Mouse (Mus musculus) neural tube, embryonic 13.5 days (tissue): ENCODE measurements around the gene Gm49425. TPM values are rescaled to one million over a fixed set of nuclear protein-coding genes. Genes with fewer than 3 reads are reported as not detected.
A peak's percentile ranks its signal among the peaks of the same experiment; 100 is the strongest.

Source experiments
- ATAC-seq: fragments of 200-750 bp; cut with Nextera tagmentation; 2 replicates; pipeline ENCODE4 v1.8.0; 2017; ENCODE audit warnings: low read depth, mild to moderate bottlenecking, moderate TSS enrichment, moderate library complexity
- H3K27ac ChIP-seq: fragments of 300-500 bp; sonication (generic); replicated peaks from 2 replicates; pipeline ENCODE4 v1.5.1; 2015; ENCODE audit warnings: moderate library complexity, mild to moderate bottlenecking, inconsistent platforms
- H3K27me3 ChIP-seq: fragments of 300-500 bp; sonication (generic); 2 replicates; pipeline ENCODE4 v1.6.1; 2015; ENCODE audit warnings: mild to moderate bottlenecking, inconsistent platforms
- H3K36me3 ChIP-seq: fragments of 300-500 bp; sonication (generic); 2 replicates; pipeline ENCODE4 v1.6.1; 2015; ENCODE audit warnings: mild to moderate bottlenecking, inconsistent platforms
- H3K4me1 ChIP-seq: fragments of 300-500 bp; sonication (generic); replicated peaks from 2 replicates; pipeline ENCODE4 v1.6.1; 2015; ENCODE audit warnings: inconsistent platforms
- H3K4me2 ChIP-seq: fragments of 300-500 bp; sonication (generic); 2 replicates; pipeline ENCODE4 v1.6.1; 2015; ENCODE audit warnings: inconsistent platforms, mild to moderate bottlenecking, moderate library complexity
- H3K4me3 ChIP-seq: fragments of 300-500 bp; sonication (generic); 2 replicates; pipeline ENCODE4 v1.5.1; 2015; ENCODE audit warnings: mild to moderate bottlenecking, inconsistent platforms
- H3K9ac ChIP-seq: fragments of 300-500 bp; sonication (generic); 2 replicates; pipeline ENCODE4 v1.6.1; 2015; ENCODE audit warnings: moderate library complexity, mild to moderate bottlenecking, inconsistent platforms
- H3K9me3 ChIP-seq: fragments of 300-500 bp; sonication (generic); 2 replicates; pipeline ENCODE4 v1.6.1; 2016; ENCODE audit warnings: inconsistent platforms
- WGBS: fragments of 180-500 bp; shearing (Covaris S2); methylation state at CpG from one replicate; pipeline ENCODE4 v1.1.7; 2015; 5-methylcytosine and 5-hydroxymethylcytosine counted together
- microRNA-seq: library from miRNA; unstranded; fragments of <30 nt; microRNA quantifications from one replicate; pipeline ENCODE4, GENCODE M21; 2016
- polyA plus RNA-seq: library from polyadenylated mRNA; unstranded; fragments of >200 nt; fragmentation: Nextera tagmentation; extraction: Ambion mirVana; gene quantifications from 2 replicates; pipeline ENCODE4 v1.2.1, GENCODE M21; 2015

Gm49425 gene
- polyA plus RNA-seq, 1 experiment from 2014 or later, result not detected

- H3K36me3 ChIP-seq, result no peaks in the 10 kb centered on the region
- H3K9me3 ChIP-seq, result no peaks in the 10 kb centered on the region
- H3K4me3 ChIP-seq, result no peak overlapping the region
- WGBS, result 100% methylated on average over 1 of the region's 1 CpGs
- no peak overlapping the region for H3K27ac ChIP-seq
- 0 out of 2 replicates have a peak, but pooled peaks cover under 1% of the 10 kb centered on the region for H3K27me3 ChIP-seq
- H3K4me2 ChIP-seq, result no peak overlapping the region
- no peak for ATAC-seq
- H3K4me1 ChIP-seq, result peaks cover 12% of the 10 kb centered on the region
- H3K9ac ChIP-seq, result no peak overlapping the region
These were observed 33.4 kb downstream of the Gm49425 start for GRCm38 (mm10) chr15:101483646-101484045.

- H3K9me3 ChIP-seq, result no peaks in the 10 kb centered on the region
- H3K4me1 ChIP-seq, result peaks cover 12% of the 10 kb centered on the region
- H3K9ac ChIP-seq, result no peak overlapping the region
- 39% methylated on average over 4 of the region's 4 CpGs for WGBS
- H3K4me2 ChIP-seq, result no peak overlapping the region
- H3K36me3 ChIP-seq, result no peaks in the 10 kb centered on the region
- no peak overlapping the region for H3K4me3 ChIP-seq
- no peak overlapping the region for H3K27ac ChIP-seq
- 0 out of 2 replicates have a peak, but pooled peaks cover 4% of the 10 kb centered on the region for H3K27me3 ChIP-seq
- ATAC-seq, result no peak
These were observed 35.0 kb downstream of the Gm49425 start for GRCm38 (mm10) chr15:101482056-101482455.

- Histone ChIP-seq H3K9ac (peak overlapping the region; percentile 68), H3K27me3 (0 out of 2 replicates have a peak, but pooled peaks cover 4% of the 10 kb centered on the region), H3K4me3 (peak overlapping the region; percentile 34), H3K9me3 (no peaks in the 10 kb centered on the region), H3K27ac (no peak overlapping the region), H3K4me1 (peaks cover 12% of the 10 kb centered on the region), H3K36me3 (no peaks in the 10 kb centered on the region), H3K4me2 (peak overlapping the region; percentile 67)
- peak; percentile 67; the same call in 1 of the 2 replicates for ATAC-seq
- 33% methylated on average over 11 of the region's 11 CpGs for WGBS
These were observed 37.4 kb downstream of the Gm49425 start for GRCm38 (mm10) chr15:101479666-101480060.

GRCm38 (mm10) chr15:101479007-101479665 is 37.9 kb downstream of the Gm49425 start:
- Histone ChIP-seq H3K9me3 (no peaks in the 10 kb centered on the region), H3K9ac (peak overlapping the region; percentile 68), H3K36me3 (no peaks in the 10 kb centered on the region), H3K4me1 (peaks cover 12% of the 10 kb centered on the region), H3K27me3 (0 out of 2 replicates have a peak, but pooled peaks cover 4% of the 10 kb centered on the region), H3K27ac (no peak overlapping the region), H3K4me3 (peak overlapping the region; percentile 34), H3K4me2 (peak overlapping the region; percentile 67)
- WGBS, result 11% methylated on average over 31 of the region's 31 CpGs
- peak; percentile 65 for ATAC-seq

- WGBS, result 28% methylated on average over 10 of the region's 10 CpGs
- Histone ChIP-seq H3K4me2 (no peak within 1 kb of the TSS), H3K4me3 (no peak within 1 kb of the TSS), H3K9ac (no peak within 1 kb of the TSS), H3K9me3 (no peaks in the 10 kb centered on the region), H3K27me3 (no peaks in the 10 kb centered on the region), H3K4me1 (no peaks in the 10 kb centered on the region), H3K36me3 (no peaks in the 10 kb centered on the region), H3K27ac (no peak within 1 kb of the TSS)
- ATAC-seq, result no peak
These were observed 44.0 kb downstream of the Gm49425 start, which contains the start of gene Krt86 for GRCm38 (mm10) chr15:101472952-101473528. TSS of gene Krt86 (plus strand) at chr15:101473478.

- Histone ChIP-seq H3K27ac (no peak overlapping the region), H3K4me2 (no peak overlapping the region), H3K9ac (no peak overlapping the region), H3K36me3 (no peaks in the 10 kb centered on the region), H3K27me3 (no peaks in the 10 kb centered on the region), H3K4me3 (no peak overlapping the region), H3K9me3 (no peaks in the 10 kb centered on the region), H3K4me1 (no peaks in the 10 kb centered on the region)
- ATAC-seq, result no peak
- 84% methylated on average over 4 of the region's 4 CpGs for WGBS
These were observed 48.0 kb downstream of the Gm49425 start for GRCm38 (mm10) chr15:101469093-101469492.

Small RNA genes within 50 kb of the gene (microRNA-seq; reads per million reads assigned to microRNA genes)
- gene Gm44393, result not detected

Other genes with a start within 250 kb of the Gm49425 start
- 77.9 and 84.7 TPM in 2 replicates for gene Atg101, start 233.0 kb downstream of the Gm49425 start, polyA plus RNA-seq
- 0.43 and 0.60 TPM in 2 replicates for gene 6030408B16Rik, start 224.0 kb downstream of the Gm49425 start, polyA plus RNA-seq
- gene Krt80, start 147.1 kb downstream of the Gm49425 start, polyA plus RNA-seq, result 0.08 and 0.11 TPM in 2 replicates
- 0.39 and 0.94 TPM in 2 replicates for gene Krt7, start 106.2 kb downstream of the Gm49425 start, polyA plus RNA-seq
- 0.31 and 0.33 TPM in 2 replicates for gene Krt87, start 78.5 kb downstream of the Gm49425 start, polyA plus RNA-seq
- gene Krt88, start 69.5 kb downstream of the Gm49425 start, polyA plus RNA-seq, result not detected in 2 replicates
- not detected in 2 replicates for gene Krt81, start 53.5 kb downstream of the Gm49425 start, polyA plus RNA-seq
- gene Krt86, start 43.8 kb downstream of the Gm49425 start, polyA plus RNA-seq, result 0.14 and 0.15 TPM in 2 replicates
- not detected in 2 replicates for gene Krt83, start 25.7 kb downstream of the Gm49425 start, polyA plus RNA-seq
- not detected in 2 replicates for gene Krt84, start 15.6 kb upstream of the Gm49425 start, polyA plus RNA-seq
- gene Krt82, start 33.4 kb upstream of the Gm49425 start, polyA plus RNA-seq, result not detected in 2 replicates
- gene Krt90, start 45.7 kb upstream of the Gm49425 start, polyA plus RNA-seq, result 0.17 TPM in 1 of 2 replicates, not detected in the other
- 0.07 and 0.08 TPM in 2 replicates for gene Krt75, start 56.6 kb upstream of the Gm49425 start, polyA plus RNA-seq
- not detected in 2 replicates for gene Gm5414, start 110.9 kb upstream of the Gm49425 start, polyA plus RNA-seq
- gene Gm5478, start 130.1 kb upstream of the Gm49425 start, polyA plus RNA-seq, result not detected in 2 replicates
- not detected in 2 replicates for gene Krt6b, start 163.0 kb upstream of the Gm49425 start, polyA plus RNA-seq
- gene Krt6a, start 177.0 kb upstream of the Gm49425 start, polyA plus RNA-seq, result 0.12 TPM in 1 of 2 replicates, not detected in the other
- 1.1 and 4.4 TPM in 2 replicates for gene Krt5, start 195.6 kb upstream of the Gm49425 start, polyA plus RNA-seq
- 0.34 TPM in 1 of 2 replicates, not detected in the other for gene Krt71, start 225.8 kb upstream of the Gm49425 start, polyA plus RNA-seq